Mouse (Mus musculus) hindlimb bud, embryonic 11.5 days (tissue): ENCODE results near the gene Lhx6.

Source experiments
- DNase-seq: peaks from one replicate; pipeline ENCODE4 v3.0.0-alpha.2; 2012; ENCODE audit warnings: low read depth, low spot score; ENCODE audit errors: extremely low spot score

Lhx6 gene

GRCm38 (mm10) chr2:36039297-36039985, 65.8 kb downstream of the Lhx6 start:
- no peak for DNase-seq

- no peak for DNase-seq
Observed at GRCm38 (mm10) chr2:36035413-36036081, 69.7 kb downstream of the Lhx6 start.

- DNase-seq = no peak
Observed at GRCm38 (mm10) chr2:36034898-36035297, 70.3 kb downstream of the Lhx6 start.

GRCm38 (mm10) chr2:36033966-36034365, 71.2 kb downstream of the Lhx6 start:
- DNase-seq = no peak

- DNase-seq = no peak
Observed at GRCm38 (mm10) chr2:36032884-36033283, 72.3 kb downstream of the Lhx6 start.
